Mouse (Mus musculus): ENCODE measurements around the gene Pcolce2.

Gene Pcolce2

DNA sequence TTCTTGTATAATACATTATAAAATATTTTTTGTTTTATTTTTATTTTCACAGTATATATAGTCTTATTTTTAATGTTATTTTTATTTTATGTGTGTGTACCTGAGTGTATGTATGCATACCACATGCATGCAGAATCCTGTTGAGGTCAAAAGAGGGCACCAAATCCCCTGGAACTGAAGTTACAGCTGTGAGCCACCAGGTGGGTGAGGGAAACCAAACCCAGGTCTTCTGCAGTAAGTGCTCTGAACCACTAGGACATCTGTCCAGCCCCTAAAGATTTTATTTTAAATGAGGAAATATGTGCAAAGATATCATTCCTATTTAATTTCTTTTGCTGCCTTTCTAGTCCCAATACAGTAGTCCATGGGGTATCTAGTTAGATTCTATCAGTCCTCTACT is 71.5 kb downstream of the Pcolce2 start:
- DNase-seq (ENCODE audit: low spot score), result no peak

DNA sequence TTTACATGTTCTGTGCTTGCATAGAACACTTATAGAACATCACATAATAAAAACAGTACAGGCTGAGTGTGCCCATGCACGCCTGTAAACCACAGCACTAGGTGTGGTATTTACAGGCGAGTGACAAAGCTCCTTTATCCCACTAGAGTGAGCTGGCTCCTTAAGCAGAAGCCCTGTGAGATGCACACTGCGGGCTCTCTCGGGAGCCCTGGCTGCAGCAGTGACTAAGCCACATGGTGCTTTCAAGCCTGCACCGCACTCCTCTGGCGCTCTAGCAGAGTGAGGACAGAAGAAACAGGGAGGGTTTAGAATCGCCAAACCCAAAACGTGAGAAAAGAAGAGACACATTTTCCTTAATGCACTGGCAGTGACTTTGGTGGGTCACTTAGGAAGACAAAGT is 75.2 kb downstream of the Pcolce2 start:
- no peak for DNase-seq (ENCODE audit: low spot score)

DNA sequence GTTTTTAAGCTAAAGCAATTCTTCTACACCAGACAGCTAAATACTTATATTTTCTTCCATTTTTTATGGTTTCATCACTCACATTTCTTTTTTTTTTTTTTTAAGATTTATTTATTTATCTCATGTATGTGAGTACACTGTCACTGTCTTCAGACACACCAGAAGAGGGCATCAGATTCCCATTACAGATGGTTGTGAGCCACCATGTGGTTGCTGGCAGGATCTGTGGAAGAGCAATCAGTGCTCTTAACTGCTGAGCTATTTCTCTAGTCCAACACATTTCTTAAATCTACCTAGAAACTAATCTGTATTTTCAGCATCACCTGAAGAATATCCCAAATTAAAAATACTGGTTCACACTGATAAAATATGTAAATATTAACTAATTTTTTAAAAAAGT is 98.8 kb downstream of the Pcolce2 start:
- DNase-seq (ENCODE audit: low spot score), result no peak

DNA sequence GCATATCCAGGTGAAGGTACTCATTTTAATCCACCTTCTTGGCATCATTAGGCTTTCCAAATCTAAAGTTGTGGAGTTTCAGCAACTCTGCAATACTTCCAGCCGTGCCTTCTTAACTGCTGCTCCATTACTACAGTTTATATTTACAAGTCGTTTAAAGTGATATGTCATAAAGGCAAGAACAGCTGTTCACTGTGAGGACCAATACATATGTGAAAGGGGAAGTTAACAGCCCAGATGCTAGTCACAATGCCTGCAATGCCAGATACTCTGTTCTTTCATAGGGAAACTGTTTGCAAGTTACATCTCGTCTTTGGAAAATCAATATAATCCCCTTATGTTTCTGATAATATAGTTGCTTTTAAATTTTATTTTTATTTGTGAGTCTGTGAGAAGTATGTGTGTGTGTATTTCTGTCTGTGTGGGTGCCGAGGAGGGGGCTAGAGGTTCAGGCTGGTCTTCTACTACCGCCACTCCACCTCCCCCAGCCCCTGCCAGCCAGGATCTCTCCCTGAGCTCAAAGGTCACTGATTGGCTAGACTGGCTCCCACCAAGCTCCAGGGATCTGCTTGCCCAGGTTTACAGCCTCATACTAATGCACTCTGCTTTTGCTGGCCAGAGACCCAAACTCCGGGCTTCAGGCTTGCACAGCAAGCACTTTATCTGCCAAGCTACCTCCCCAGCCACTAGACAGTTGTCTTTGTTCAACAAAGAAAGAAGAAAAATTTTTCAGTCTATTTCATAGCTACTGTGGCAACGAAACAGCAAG is 107.6 kb downstream of the Pcolce2 start:
- DNase-seq (ENCODE audit: low spot score), result no peak

DNA sequence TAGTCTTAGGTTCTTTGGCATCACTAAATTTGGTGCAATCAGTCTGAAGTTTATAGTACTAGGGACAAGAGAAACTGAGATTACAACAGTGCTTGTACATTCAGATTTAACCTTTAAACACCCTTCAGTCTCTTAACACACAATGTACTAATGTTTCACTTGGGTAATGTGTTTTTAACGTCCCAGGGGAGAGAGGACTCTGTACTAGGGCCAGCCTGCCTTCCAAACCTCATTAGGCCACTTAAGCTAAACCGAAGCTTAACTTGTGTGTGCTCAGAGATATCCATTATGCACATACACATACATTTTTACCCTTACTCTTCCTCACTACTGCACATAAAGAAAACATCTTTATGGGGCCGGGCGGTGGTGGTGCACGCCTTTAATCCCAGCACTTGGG is 109.9 kb downstream of the Pcolce2 start:
- DNase-seq (ENCODE audit: low spot score), result no peak

Measured in ovary, postnatal 36 days (tissue).